Mouse (Mus musculus) right cerebral cortex, postnatal 10 days (tissue): ENCODE measurements around the gene Zfp385b.

Experiments used
- DNase-seq, 2 experiments: peaks; one replicate each; pipeline ENCODE4 v3.0.0; 2021; ENCODE audit warnings: low spot score in 2 of 2

Zfp385b gene

DNA sequence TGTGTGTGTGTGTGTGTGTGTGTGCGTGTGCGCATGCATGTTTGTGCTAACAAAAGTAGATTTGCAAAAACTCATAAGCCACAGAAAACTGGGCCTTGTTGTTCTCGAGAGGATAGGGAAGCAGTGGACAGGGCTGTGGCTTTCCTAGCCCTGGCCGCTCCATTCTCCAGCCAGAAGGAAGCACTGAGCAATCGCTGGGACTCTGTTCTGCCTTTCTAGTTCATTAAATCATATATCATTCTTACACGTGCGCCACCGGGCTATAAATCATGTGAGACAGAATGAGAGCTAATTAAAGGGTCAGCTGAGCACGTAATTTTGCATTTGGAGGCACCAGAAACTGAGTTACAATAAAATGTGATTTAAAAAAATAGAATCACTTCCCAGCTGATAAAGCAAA, 29.1 kb downstream of the Zfp385b start:
- peak in 1 of 2 experiments; percentile 14 for DNase-seq

DNA sequence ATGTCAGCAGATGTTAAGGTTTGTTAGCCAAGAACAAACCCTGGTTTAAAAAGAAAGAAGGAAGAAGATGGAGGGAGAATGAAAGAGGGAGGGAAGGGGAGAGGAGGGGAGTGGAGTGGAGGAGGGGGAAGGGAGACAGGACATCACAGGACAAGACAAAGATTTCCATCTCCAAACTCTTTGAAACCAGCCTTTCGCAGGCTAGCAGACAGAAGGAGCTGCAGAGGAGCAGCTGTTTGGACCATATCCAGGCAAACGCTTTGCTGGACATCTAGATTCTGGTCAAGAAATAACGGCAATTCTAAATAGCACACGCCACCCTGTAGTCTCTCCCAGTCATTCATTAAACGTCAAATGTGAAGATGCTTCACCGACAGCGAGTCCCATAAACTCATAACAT, 38.0 kb downstream of the Zfp385b start:
- peak in 1 of 2 experiments; percentile 18 for DNase-seq

DNA sequence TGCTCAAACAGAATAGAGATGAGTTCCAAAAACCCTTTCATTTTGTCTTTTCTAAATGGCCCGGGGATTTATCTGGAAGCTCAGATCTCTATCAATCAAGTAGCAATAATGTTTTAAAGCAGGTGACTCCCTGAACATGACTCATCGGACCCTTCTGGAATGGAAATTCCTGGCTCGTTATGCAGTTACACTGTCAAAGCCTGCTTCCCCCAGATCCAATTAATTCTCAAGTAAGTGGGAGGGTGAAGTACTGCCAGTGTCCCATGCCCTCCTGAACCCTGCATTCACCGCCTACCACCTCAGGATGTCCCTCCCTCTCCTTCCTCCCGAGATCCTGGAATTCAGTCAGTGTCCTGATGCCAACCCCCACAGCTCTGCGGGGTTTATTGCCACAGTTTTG, 41.7 kb downstream of the Zfp385b start:
- DNase-seq, result peak in 1 of 2 experiments; percentile 19

DNA sequence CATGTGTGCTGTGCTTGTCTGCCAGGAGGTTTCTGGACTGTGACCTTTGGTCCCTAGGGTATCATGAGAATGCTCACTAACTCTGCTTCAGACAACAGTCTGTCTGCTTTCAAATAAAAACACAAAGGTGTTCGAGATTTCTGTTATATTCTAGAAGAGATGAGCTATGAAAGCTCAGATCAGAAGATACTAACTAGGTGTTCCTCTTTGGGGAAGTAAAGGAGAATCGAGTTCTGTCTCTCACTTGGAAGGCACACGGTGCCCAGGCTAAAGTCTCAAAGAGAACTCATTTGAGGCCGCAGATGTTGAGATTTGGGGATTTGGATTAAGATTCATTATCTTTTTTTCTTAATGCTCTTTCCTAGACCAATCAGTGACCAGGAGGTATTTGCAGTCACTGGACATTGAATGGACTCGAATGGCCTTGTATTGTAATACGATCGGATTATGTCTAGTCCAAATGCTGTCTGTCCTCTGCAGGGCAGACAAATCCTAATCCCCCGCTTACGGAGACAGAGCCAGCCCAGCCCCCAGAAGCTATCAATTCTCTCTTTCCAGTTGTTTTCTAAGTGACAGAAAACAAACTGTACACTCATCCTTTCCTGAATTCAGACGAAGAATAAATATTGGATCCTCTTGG, 42.3 kb downstream of the Zfp385b start:
- DNase-seq, result no peak

GRCm38 (mm10) chr2:77775247-77775880, 44.1 kb downstream of the Zfp385b start:
- no peak for DNase-seq

GRCm38 (mm10) chr2:77770056-77770697, 49.3 kb downstream of the Zfp385b start:
- no peak for DNase-seq

- peak in 1 of 2 experiments; percentile 46 for DNase-seq
These were observed 51.0 kb downstream of the Zfp385b start for GRCm38 (mm10) chr2:77768321-77768886.

DNA sequence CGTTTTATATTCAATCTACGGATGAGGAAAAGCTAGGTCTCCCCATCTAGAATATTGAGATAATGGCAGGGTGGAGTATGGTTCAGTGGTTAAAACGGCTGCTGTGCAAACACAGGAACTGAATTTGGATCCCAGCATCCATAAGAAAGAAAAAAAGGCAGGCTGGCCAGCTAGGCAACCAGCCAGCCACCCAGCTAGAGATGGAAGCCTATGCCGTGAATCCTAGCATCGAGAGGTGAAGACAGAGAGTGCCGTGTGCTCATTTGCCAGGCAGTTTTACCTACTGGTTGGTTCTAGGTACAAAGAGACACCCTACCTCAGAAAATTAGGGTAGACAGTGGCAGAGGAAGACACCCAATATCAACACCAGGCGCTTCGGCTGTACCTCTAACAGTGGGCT, 57.5 kb downstream of the Zfp385b start:
- DNase-seq, result no peak

- peak; percentile 64 to 71 for DNase-seq
These were observed 60.9 kb downstream of the Zfp385b start for GRCm38 (mm10) chr2:77758403-77759071.

GRCm38 (mm10) chr2:77752491-77752890, 66.9 kb downstream of the Zfp385b start:
- DNase-seq, result no peak

GRCm38 (mm10) chr2:77749631-77750030, 69.8 kb downstream of the Zfp385b start:
- DNase-seq, result no peak

- DNase-seq, result no peak
These were observed 73.0 kb downstream of the Zfp385b start for GRCm38 (mm10) chr2:77746417-77746816.

GRCm38 (mm10) chr2:77745246-77745645, 74.2 kb downstream of the Zfp385b start:
- no peak for DNase-seq

DNA sequence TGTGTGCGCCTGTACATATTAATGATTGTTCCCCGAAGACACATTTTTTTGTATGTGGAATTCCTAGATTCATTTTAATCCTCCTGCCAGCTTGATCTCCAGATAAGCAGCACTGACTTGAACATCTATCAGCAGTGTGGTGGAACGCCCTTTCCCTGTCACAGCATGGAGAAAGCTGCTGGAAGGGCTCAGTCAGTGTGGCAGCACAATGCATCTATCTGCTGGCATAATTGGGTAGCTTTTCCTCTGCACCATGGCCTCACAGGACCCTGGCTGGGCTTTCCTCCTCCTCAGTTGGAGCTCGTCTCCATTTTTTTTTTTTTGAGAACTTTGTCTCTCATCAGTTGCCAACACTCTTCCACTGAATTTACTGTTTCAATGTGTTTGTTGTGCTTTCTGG, 77.1 kb downstream of the Zfp385b start:
- no peak for DNase-seq

DNA sequence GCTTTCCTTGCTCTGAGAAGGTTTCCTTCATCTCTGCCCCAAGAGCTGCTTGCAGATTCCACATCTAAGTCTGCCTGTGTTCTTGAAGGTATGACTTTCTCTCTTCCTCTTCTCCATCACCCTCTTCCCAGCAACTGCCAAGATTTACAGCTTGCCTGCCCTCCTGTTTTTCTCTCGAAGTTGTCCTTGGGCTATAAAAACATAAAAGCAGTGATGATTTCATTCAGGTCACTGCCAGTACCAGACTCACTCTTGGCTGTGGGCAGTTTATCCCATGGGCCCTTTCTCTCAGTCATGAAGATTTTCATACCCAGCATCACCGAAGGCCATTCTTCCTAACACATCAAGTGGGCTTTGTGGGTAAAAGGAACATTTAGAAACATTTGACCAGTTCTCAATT, 89.2 kb downstream of the Zfp385b start:
- DNase-seq, result no peak

- DNase-seq, result no peak
These were observed 92.6 kb downstream of the Zfp385b start for GRCm38 (mm10) chr2:77726798-77727197.

DNA sequence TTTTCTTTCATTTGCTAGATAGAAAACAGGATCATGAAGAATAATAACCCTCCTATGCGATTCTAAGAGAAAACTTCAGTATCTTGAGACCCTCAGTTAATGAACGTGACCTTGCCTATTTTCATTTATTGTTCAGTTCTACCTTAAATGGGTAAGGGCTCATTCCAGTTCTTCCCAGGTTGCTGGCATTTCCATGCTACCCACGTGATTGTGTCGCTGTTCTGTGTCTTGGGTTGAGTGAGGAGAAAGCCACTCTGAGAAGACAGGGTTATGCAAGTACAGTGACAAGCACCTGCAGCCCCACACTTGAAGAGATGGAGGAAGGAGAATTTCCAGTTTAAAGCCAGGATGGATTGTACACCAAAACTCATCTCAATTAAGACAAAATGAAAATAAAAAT, 98.6 kb downstream of the Zfp385b start:
- DNase-seq, result no peak

DNA sequence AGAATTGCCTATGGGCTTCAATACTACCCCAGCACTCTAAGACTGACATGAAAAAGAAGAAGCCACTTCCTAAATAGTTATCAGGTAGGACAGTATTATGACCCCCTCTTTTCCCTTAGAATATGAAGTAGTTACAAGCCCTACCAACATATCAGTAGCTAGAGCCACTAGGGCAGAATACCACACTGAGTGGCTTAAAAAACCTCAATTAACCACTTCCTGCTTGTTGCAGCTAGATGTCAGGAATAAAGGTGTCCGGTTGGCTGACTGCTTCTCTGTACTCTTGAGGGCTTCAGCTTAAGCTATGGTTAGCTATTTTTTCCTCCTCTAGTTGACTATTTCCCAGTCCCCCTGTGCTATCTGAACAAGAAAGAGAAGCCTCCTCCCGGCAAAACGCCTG, 103.1 kb downstream of the Zfp385b start:
- DNase-seq, result peak in 1 of 2 experiments; percentile 9

- no peak for DNase-seq
These were observed 105.6 kb downstream of the Zfp385b start for GRCm38 (mm10) chr2:77713886-77714285.

DNA sequence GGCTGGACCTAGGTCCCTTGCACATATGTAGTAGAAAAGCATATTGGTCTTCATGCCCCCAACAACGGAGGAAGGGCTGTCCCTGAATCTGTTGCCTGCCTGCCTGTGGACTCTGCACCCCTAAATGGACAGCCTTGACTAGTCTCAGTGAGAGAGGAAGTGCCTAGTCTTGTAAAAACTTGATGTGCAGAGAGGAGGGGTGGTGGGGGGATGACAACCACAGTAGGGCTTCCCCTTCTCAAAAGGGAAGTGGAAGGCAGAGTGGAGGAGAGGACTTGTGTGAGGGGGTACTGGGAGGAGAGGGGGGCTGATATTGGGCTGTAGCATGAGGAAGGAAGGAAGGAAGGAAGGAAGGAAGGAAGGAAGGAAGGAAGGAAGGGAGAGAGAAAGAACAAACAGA, 107.7 kb downstream of the Zfp385b start:
- DNase-seq, result no peak

- DNase-seq, result peak; percentile 46 to 58
These were observed 110.1 kb downstream of the Zfp385b start for GRCm38 (mm10) chr2:77709206-77709794.

DNA sequence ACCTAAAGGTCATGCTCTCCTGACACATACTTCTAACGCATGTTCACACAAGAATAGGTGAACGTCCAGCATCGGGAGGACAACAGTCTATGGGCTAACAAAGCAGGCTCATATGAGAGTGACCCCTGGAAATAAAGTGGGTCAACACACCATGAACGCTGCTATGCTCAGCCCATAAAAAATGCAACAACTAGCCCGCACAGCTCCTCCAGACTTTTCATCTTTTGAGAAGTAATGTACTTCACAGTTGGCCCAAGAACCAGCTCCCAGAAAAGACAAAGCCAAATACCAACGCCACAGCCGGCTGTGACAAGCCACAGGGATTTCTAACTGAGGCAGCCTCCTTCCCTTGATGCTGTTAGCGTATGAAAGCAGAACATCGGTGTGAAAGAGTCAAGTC, 112.3 kb downstream of the Zfp385b start:
- DNase-seq, result peak in 1 of 2 experiments; percentile 19
